Mouse (Mus musculus) liver, adult 2 months (tissue): ENCODE results near the gene Hrh2. TPM values are rescaled to one million over a fixed set of nuclear protein-coding genes. Genes with fewer than 3 reads are reported as not detected.

ENCODE experiments used
- DNase-seq: peaks from one replicate; pipeline ENCODE4 v3.0.0-alpha.2; 2011; ENCODE audit warnings: low read depth, low spot score; ENCODE audit errors: extremely low read depth
- H3K27ac ChIP-seq: fragments of 200-500 bp; replicated peaks from 2 replicates; pipeline ENCODE4 v1.5.1; 2012; ENCODE audit warnings: low read depth, mild to moderate bottlenecking, control low read depth, inconsistent platforms, low read length; ENCODE audit not compliant: insufficient read depth
- H3K27me3 ChIP-seq: fragments of 200-500 bp; 2 replicates; pipeline ENCODE4 v1.6.1; 2012; ENCODE audit warnings: mild to moderate bottlenecking, moderate library complexity, low read length, inconsistent platforms; ENCODE audit not compliant: control insufficient read depth, insufficient read depth
- H3K36me3 ChIP-seq: fragments of 200-500 bp; 2 replicates; pipeline ENCODE4 v1.6.1; 2012; ENCODE audit warnings: low read length, inconsistent platforms; ENCODE audit not compliant: control insufficient read depth, insufficient read depth
- H3K4me1 ChIP-seq: fragments of 200-500 bp; 2 replicates; pipeline ENCODE4 v1.6.1; 2011; ENCODE audit warnings: low read length; ENCODE audit not compliant: control insufficient read depth, insufficient read depth
- H3K4me3 ChIP-seq: fragments of 200-500 bp; 2 replicates; pipeline ENCODE4 v1.5.1; 2011; ENCODE audit warnings: low read depth, mild to moderate bottlenecking, control low read depth, low read length, moderate library complexity; ENCODE audit not compliant: insufficient read depth
- H3K79me2 ChIP-seq: fragments of 200-500 bp; 2 replicates; pipeline ENCODE4 v1.6.1; 2012; ENCODE audit warnings: inconsistent platforms, mild to moderate bottlenecking, low read length, moderate library complexity; ENCODE audit not compliant: control insufficient read depth, insufficient read depth
- H3K9ac ChIP-seq: fragments of 200-500 bp; 2 replicates; pipeline ENCODE4 v1.6.1; 2012; ENCODE audit warnings: low read depth, mild to moderate bottlenecking, control low read depth, inconsistent platforms, low read length
- CTCF ChIP-seq: fragments of 200-500 bp; IDR thresholded peaks from 2 replicates; pipeline ENCODE4 v1.5.1; 2011; ENCODE audit warnings: low read depth, low read length, control low read depth
- POLR2A ChIP-seq: fragments of 200-500 bp; IDR thresholded peaks from 2 replicates; pipeline ENCODE4 v1.6.1; 2011; ENCODE audit warnings: low read length, control low read depth; ENCODE audit not compliant: insufficient read depth; ENCODE audit errors: extremely low read depth
- WGBS: fragments of 180-500 bp; shearing (Covaris S2); methylation state at CpG from one replicate; pipeline ENCODE4 v1.1.7; 2018; 5-methylcytosine and 5-hydroxymethylcytosine counted together
- polyA plus RNA-seq: library from polyadenylated mRNA; depleted of rRNA; stranded (reverse); fragments of >200 nt; gene quantifications from 2 replicates; pipeline ENCODE4 v1.2.3, GENCODE M21; 2012
- total RNA-seq: library from RNA; depleted of rRNA; stranded (reverse); fragments of >200 nt; gene quantifications from 2 replicates; pipeline ENCODE4 v1.2.3, GENCODE M21; 2014

Hrh2 gene
- total and polyA plus RNA-seq, 2 experiments, result 0.09 to 0.24 TPM

DNA sequence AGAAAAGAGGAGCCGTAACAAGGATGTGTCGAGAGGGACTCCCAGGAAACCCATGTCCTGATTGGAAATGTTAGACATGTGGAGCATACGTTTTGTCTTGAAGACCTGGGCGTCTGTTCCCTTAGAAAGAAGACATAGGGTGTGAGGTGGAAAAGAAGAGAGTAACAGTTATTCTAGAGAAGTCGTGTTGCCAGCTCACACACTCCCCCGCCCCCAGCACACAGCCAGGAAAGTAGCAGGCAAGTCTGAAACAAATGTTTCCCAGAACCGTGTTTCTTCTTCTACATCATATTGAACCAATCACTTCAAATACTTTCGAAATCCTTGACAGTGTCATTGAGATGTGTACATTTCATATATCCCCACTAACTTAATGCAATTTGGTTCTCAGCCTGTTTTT is 28.6 kb upstream of the Hrh2 start:
- H3K36me3 ChIP-seq, result no peaks in the 10 kb centered on the region
- no peak overlapping the region for H3K9ac ChIP-seq
- no peak overlapping the region for H3K27ac ChIP-seq
- WGBS, result 76% methylated on average over 8 of the region's 8 CpGs
- H3K79me2 ChIP-seq, result no peaks in the 10 kb centered on the region
- TF ChIP-seq CTCF (no peak), POLR2A (no peak)
- H3K4me1 ChIP-seq, result no peaks in the 10 kb centered on the region
- no peak for DNase-seq
- no peaks in the 10 kb centered on the region for H3K27me3 ChIP-seq
- H3K4me3 ChIP-seq, result no peak overlapping the region

DNA sequence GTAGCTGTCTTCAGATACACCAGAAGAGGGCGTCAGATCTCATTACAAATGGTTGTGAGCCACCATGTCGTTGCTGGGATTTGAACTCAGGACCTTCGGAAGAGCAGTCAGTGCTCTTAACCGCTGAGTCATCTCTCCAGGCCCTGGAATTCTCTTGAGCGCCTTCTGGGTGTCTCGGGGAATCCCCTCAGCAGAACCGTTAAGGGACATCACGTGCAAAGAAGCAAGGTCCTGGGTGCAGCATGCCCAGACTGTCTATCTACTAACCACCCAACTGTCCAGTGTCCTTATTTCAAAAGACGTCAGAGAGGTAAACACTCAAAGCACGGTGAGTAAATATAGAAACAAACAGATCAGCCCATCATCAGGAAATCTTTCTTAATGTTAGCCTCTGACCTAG is 27.5 kb upstream of the Hrh2 start:
- Histone ChIP-seq H3K36me3 (no peaks in the 10 kb centered on the region), H3K27ac (no peak overlapping the region), H3K79me2 (no peaks in the 10 kb centered on the region), H3K4me1 (no peaks in the 10 kb centered on the region), H3K4me3 (no peak overlapping the region), H3K9ac (no peak overlapping the region), H3K27me3 (no peaks in the 10 kb centered on the region)
- no peak for TF ChIP-seq CTCF
- no peak for TF ChIP-seq POLR2A
- WGBS, result 69% methylated on average over 10 of the region's 10 CpGs
- DNase-seq, result no peak

DNA sequence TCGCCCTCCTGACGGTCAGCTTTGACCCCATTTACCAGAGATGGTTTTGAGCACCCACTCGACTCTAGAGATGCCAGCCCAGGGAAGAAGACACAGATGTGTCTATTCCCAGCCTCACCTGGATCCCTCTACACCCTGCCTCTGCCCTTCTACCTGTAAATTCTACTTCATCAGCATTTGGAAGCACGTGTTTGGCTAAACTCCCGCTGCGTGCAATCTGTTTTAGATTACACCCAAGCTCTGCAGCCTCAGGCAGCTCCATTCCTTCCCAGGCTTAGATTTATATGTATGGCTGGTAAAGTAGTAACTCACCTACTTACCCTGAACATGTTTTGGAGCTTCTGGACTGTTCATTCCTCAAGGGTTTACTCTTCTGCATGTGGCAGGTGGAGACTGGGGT is 26.9 kb upstream of the Hrh2 start:
- Histone ChIP-seq H3K4me1 (no peaks in the 10 kb centered on the region), H3K79me2 (no peaks in the 10 kb centered on the region), H3K9ac (no peak overlapping the region), H3K36me3 (no peaks in the 10 kb centered on the region), H3K27ac (no peak overlapping the region), H3K4me3 (no peak overlapping the region), H3K27me3 (no peaks in the 10 kb centered on the region)
- no peak for TF ChIP-seq CTCF
- no peak for TF ChIP-seq POLR2A
- 74% methylated on average over 6 of the region's 6 CpGs for WGBS
- DNase-seq, result no peak

DNA sequence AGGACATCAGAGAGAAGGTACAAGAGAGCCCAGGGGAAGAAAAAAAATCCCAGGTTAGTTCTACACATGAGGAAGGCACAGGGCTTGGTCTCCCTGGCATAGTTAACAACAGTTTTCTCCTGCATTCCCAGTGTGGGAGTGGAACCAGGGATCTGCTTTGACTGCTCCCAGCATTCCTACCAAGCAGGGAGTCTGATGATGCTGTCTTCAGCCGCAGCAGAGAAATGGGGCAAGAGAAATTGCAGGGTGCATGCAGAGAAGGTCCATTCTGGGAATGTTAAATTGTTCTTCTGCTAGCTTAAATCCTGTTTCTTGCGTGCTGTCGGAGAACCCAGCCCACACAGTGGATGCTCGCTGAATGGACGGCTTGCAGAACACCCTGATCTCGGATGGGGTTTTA is 26.2 kb upstream of the Hrh2 start:
- Histone ChIP-seq H3K4me1 (no peaks in the 10 kb centered on the region), H3K27ac (no peak overlapping the region), H3K79me2 (no peaks in the 10 kb centered on the region), H3K36me3 (no peaks in the 10 kb centered on the region), H3K9ac (no peak overlapping the region), H3K27me3 (no peaks in the 10 kb centered on the region), H3K4me3 (no peak overlapping the region)
- TF ChIP-seq POLR2A (no peak), CTCF (no peak)
- no peak for DNase-seq
- 83% methylated on average over 6 of the region's 6 CpGs for WGBS

DNA sequence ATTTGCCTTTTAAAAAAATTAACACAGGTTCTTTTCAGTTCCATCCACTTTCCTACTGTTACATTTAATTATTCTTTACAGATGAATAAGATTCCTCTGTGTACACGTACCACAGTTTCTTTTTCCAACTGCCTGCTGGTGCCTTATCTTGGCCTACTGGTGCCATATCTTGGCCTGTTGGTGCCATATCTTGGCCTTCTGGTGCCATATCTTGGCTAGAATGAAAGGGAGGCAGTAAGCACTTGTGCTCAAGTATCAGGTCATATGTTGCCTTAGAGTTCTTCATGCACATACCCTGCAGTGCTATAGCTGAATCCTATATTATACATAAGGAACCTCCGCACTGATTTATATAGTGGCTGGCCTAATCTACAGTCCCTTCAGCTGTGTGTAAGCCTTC is 24.9 kb upstream of the Hrh2 start:
- WGBS, result 85% methylated on average over 2 of the region's 2 CpGs
- Histone ChIP-seq H3K27me3 (no peaks in the 10 kb centered on the region), H3K9ac (no peak overlapping the region), H3K27ac (no peak overlapping the region), H3K79me2 (no peaks in the 10 kb centered on the region), H3K4me3 (no peak overlapping the region), H3K36me3 (no peaks in the 10 kb centered on the region), H3K4me1 (no peaks in the 10 kb centered on the region)
- no peak for DNase-seq
- no peak for TF ChIP-seq POLR2A
- no peak for TF ChIP-seq CTCF

DNA sequence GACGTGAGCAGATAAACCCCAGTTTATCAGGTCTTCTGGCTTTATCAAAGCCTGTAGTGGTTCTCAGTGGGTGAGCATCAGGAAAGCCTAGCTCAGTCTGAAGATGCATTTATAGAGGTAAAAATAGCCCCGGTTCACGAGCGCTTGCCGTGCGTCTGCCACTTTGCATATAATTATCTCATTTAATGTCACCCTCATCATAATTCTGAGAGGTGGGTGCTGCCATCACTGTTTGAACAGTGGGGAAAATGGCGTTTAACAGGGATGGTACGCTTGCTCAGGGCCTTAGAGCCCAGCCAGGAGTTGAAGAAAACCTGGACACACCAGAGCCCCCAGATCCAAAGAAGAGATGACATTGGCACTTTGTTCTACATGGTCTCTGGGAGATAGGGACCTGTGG is 23.3 kb upstream of the Hrh2 start:
- H3K27ac ChIP-seq, result no peak overlapping the region
- WGBS, result 86% methylated on average over 8 of the region's 8 CpGs
- TF ChIP-seq CTCF (no peak), POLR2A (no peak)
- H3K4me3 ChIP-seq, result no peak overlapping the region
- no peak for DNase-seq
- H3K27me3 ChIP-seq, result no peaks in the 10 kb centered on the region
- H3K9ac ChIP-seq, result no peak overlapping the region
- no peaks in the 10 kb centered on the region for H3K4me1 ChIP-seq
- H3K36me3 ChIP-seq, result no peaks in the 10 kb centered on the region
- H3K79me2 ChIP-seq, result no peaks in the 10 kb centered on the region

DNA sequence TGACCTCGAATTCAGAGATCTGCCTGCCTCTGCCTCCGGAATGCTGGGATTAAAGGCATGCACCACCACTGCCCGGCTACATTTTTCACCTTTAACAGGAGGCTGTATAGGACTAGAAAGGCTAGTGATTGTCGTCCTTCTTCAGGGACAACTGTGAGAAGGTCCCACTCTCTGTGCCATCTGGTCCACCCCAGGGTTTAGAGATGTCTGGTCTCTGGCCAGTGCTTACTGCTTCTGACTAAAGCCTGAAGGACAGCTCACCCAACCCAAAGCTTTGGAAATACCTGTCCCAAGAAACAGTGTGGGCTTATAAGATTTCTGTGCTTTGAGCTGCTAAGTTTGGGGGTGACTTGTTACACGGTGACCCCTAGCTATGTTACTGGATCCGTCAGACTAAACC is 21.6 kb upstream of the Hrh2 start:
- no peaks in the 10 kb centered on the region for H3K79me2 ChIP-seq
- no peaks in the 10 kb centered on the region for H3K27me3 ChIP-seq
- DNase-seq, result no peak
- no peak for TF ChIP-seq CTCF
- TF ChIP-seq POLR2A, result no peak
- H3K36me3 ChIP-seq, result no peaks in the 10 kb centered on the region
- 86% methylated on average over 6 of the region's 6 CpGs for WGBS
- no peak overlapping the region for H3K9ac ChIP-seq
- no peaks in the 10 kb centered on the region for H3K4me1 ChIP-seq
- no peak overlapping the region for H3K27ac ChIP-seq
- H3K4me3 ChIP-seq, result no peak overlapping the region
